Mouse (Mus musculus) forebrain, postnatal 0 days (tissue): ENCODE results near the gene Plcxd1. TPM values are rescaled to one million over a fixed set of nuclear protein-coding genes. Genes with fewer than 3 reads are reported as not detected.

Source experiments
- ATAC-seq: fragments of 200-750 bp; cut with Nextera tagmentation; 2 replicates; pipeline ENCODE4 v1.8.0; 2017; ENCODE audit warnings: mild to moderate bottlenecking, moderate library complexity
- DNase-seq: peaks from one replicate; pipeline ENCODE4 v3.0.0-alpha.2; 2015
- H3K27ac ChIP-seq: fragments of 300-500 bp; sonication (generic); 2 replicates; pipeline ENCODE4 v1.5.1; 2014; ENCODE audit warnings: low read depth, mild to moderate bottlenecking, antibody characterized with exemption, low read length, moderate library complexity, mixed read lengths
- H3K27me3 ChIP-seq: fragments of 300-500 bp; sonication (generic); 2 replicates; pipeline ENCODE4 v1.6.1; 2014; ENCODE audit warnings: mild to moderate bottlenecking, low read length, mixed read lengths; ENCODE audit not compliant: insufficient read depth
- H3K36me3 ChIP-seq: fragments of 300-500 bp; sonication (generic); 2 replicates; pipeline ENCODE4 v1.6.1; 2014; ENCODE audit warnings: mild to moderate bottlenecking, moderate library complexity; ENCODE audit not compliant: insufficient read depth
- H3K4me1 ChIP-seq: fragments of 300-500 bp; sonication (generic); 2 replicates; pipeline ENCODE4 v1.6.1; 2014; ENCODE audit warnings: antibody characterized with exemption; ENCODE audit not compliant: insufficient read depth
- H3K4me2 ChIP-seq: fragments of 300-500 bp; sonication (generic); 2 replicates; pipeline ENCODE4 v1.6.1; 2014; ENCODE audit warnings: low read depth, mild to moderate bottlenecking, moderate library complexity
- H3K4me3 ChIP-seq: fragments of 300-500 bp; sonication (generic); 2 replicates; pipeline ENCODE4 v1.5.1; 2014; ENCODE audit warnings: low read depth, low read length, mixed read lengths
- H3K9ac ChIP-seq: fragments of 300-500 bp; sonication (generic); 2 replicates; pipeline ENCODE4 v1.6.1; 2014; ENCODE audit warnings: mild to moderate bottlenecking
- H3K9me3 ChIP-seq: fragments of 300-500 bp; sonication (generic); 2 replicates; pipeline ENCODE4 v1.6.1; 2016; ENCODE audit warnings: low read length
- CTCF ChIP-seq: sonication (generic); IDR thresholded peaks from 2 replicates; pipeline ENCODE4 v1.5.1; 2016; ENCODE audit warnings: antibody characterized with exemption, control low read depth, low read depth
- WGBS: fragments of 180-500 bp; shearing (Covaris S2); extraction: QIAGEN DNeasy Blood & Tissue Kit; methylation state at CpG from one replicate; pipeline ENCODE4 v1.1.7; 2014; 5-methylcytosine and 5-hydroxymethylcytosine counted together
- polyA plus RNA-seq: library from polyadenylated mRNA; unstranded; fragments of >200 nt; fragmentation: Nextera tagmentation; extraction: Ambion mirVana; gene quantifications from 2 replicates; pipeline ENCODE4 v1.2.1, GENCODE M21; 2015
- total RNA-seq: library from RNA; depleted of rRNA; stranded (reverse); fragments of >200 nt; gene quantifications from 2 replicates; pipeline ENCODE4 v1.2.3, GENCODE M21; 2014; rRNA removed

The Plcxd1 gene
- total and polyA plus RNA-seq, 2 experiments from 2014 or later: 4.7 to 8.7 TPM

DNA sequence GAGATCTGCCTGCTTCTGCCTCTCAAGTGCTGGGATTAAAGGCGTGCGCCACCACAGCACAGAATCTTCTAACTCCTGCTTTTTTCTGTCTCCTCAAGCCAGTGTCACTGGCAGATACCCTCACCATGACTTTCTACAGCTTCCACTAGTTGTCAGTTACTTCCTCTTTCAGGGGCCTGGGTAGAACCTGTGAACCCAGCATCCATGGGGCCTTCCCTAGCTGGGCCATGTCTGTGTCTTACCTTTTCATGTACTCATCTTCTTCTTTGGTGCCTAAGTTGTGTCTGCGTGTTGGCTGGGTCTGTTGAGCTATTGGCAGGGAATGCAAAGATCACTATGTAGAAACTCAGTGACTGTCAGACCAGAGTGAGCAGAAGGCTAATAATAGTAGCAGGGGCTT lies 38.0 kb downstream of the Plcxd1 start:
- Histone ChIP-seq H3K36me3 (peaks cover 14% of the 10 kb centered on the region), H3K27ac (no peak overlapping the region), H3K4me1 (peaks cover 4% of the 10 kb centered on the region; the same call in 1 of the 2 replicates), H3K4me2 (no peak overlapping the region), H3K4me3 (no peak overlapping the region), H3K9ac (no peak overlapping the region), H3K9me3 (no peaks in the 10 kb centered on the region), H3K27me3 (no peaks in the 10 kb centered on the region)
- TF ChIP-seq CTCF: no peak
- WGBS: 100% methylated on average over 3 of the region's 3 CpGs
- ATAC-seq (no peak), DNase-seq (no peak)

DNA sequence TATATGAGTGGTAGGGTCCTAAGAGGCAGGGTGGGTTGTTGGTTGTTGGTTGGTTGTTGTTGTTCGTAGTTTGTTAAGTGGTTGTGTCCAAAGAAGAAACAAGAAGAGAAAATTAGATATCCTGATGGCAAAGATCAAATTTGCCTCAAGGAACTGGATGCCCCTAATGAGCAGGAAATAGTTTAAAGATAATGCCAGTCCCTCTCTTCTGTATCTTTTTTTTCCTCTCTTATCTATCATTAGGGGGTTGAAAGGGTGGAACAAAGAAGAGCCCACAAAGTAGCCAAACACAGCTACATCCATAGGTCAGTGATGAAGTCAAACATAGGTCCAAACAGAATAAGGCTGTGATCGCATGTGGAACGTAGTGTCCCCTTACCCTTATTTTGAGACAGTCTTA lies 39.6 kb downstream of the Plcxd1 start:
- Histone ChIP-seq H3K9ac (no peak overlapping the region), H3K4me2 (no peak overlapping the region), H3K27me3 (no peaks in the 10 kb centered on the region), H3K4me1 (peaks cover 4% of the 10 kb centered on the region; the same call in 1 of the 2 replicates), H3K9me3 (no peaks in the 10 kb centered on the region), H3K4me3 (no peak overlapping the region), H3K36me3 (peaks cover 28% of the 10 kb centered on the region), H3K27ac (no peak overlapping the region)
- DNase-seq: no peak
- ATAC-seq: no peak
- TF ChIP-seq CTCF: no peak
- WGBS: 95% methylated on average over 3 of the region's 3 CpGs

DNA sequence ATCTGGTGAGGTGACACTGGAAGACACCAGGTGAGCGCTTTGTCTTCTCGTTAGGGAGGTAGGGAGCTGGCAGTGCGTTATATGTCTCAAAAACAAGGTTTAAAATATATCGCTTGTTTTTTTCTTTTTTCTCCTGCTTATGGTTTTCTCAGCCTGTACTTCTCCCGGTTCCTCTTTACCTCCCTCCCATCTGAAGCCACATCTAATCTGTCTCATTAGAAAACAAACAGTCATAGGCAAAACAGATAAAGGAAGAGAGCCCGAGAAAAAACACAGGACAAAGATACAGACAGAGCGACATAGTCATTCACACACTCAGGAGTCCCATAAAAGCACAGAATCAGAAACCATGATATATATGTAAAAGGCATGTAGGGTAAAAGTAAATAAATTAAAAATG lies 40.7 kb downstream of the Plcxd1 start:
- no peak overlapping the region for H3K4me2 ChIP-seq
- ATAC-seq (no peak), DNase-seq (no peak)
- H3K4me3 ChIP-seq: no peak overlapping the region
- no peak overlapping the region for H3K27ac ChIP-seq
- no peaks in the 10 kb centered on the region for H3K4me1 ChIP-seq
- peaks cover 35% of the 10 kb centered on the region for H3K36me3 ChIP-seq
- no peak overlapping the region for H3K9ac ChIP-seq
- H3K9me3 ChIP-seq: no peaks in the 10 kb centered on the region
- 93% methylated on average over 7 of the region's 7 CpGs for WGBS
- no peaks in the 10 kb centered on the region for H3K27me3 ChIP-seq
- no peak for TF ChIP-seq CTCF

- DNase-seq: no peak
- H3K4me1 ChIP-seq: no peaks in the 10 kb centered on the region
- H3K27me3 ChIP-seq: no peaks in the 10 kb centered on the region
- no peak for ATAC-seq
- WGBS: 93% methylated on average over 2 of the region's 2 CpGs
- no peak overlapping the region for H3K9ac ChIP-seq
- peaks cover 52% of the 10 kb centered on the region for H3K36me3 ChIP-seq
- no peaks in the 10 kb centered on the region for H3K9me3 ChIP-seq
- TF ChIP-seq CTCF: no peak
- H3K27ac ChIP-seq: no peak overlapping the region
- H3K4me3 ChIP-seq: no peak overlapping the region
- H3K4me2 ChIP-seq: no peak overlapping the region
Observed at GRCm38 (mm10) chr5:110142309-110142708, 42.5 kb downstream of the Plcxd1 start.

GRCm38 (mm10) chr5:110143007-110143406 lies 43.2 kb downstream of the Plcxd1 start:
- no peaks in the 10 kb centered on the region for H3K4me1 ChIP-seq
- H3K27me3 ChIP-seq: no peaks in the 10 kb centered on the region
- H3K36me3 ChIP-seq: peaks cover 57% of the 10 kb centered on the region
- no peak overlapping the region for H3K27ac ChIP-seq
- H3K4me2 ChIP-seq: no peak overlapping the region
- peak; percentile 53 for TF ChIP-seq CTCF
- WGBS: 89% methylated on average over 5 of the region's 5 CpGs
- no peak for ATAC-seq
- no peaks in the 10 kb centered on the region for H3K9me3 ChIP-seq
- peak; percentile 12 for DNase-seq
- no peak overlapping the region for H3K9ac ChIP-seq
- H3K4me3 ChIP-seq: no peak overlapping the region

Other genes starting within 250 kb of the Plcxd1 start
- 10.7 and 13.7 TPM in 2 replicates for gene Gm15446, start 176.6 kb upstream of the Plcxd1 start, total RNA-seq
- 0.51 and 0.65 TPM in 2 replicates for gene Gm15446, start 176.6 kb upstream of the Plcxd1 start, polyA plus RNA-seq
- gene Zfp932, start 103.4 kb upstream of the Plcxd1 start, total RNA-seq: 23.1 and 26.6 TPM in 2 replicates
- 20.4 and 21.4 TPM in 2 replicates for gene Zfp932, start 103.4 kb upstream of the Plcxd1 start, polyA plus RNA-seq
- 0.62 and 1.7 TPM in 2 replicates for gene Gm17655, start 27.5 kb upstream of the Plcxd1 start, total RNA-seq
- gene Gm17655, start 27.5 kb upstream of the Plcxd1 start, polyA plus RNA-seq: 0.68 and 0.91 TPM in 2 replicates
- gene Gm35315, start 5.5 kb upstream of the Plcxd1 start, total RNA-seq: 0.23 and 0.48 TPM in 2 replicates
- 0.36 and 0.68 TPM in 2 replicates for gene Gm35315, start 5.5 kb upstream of the Plcxd1 start, polyA plus RNA-seq
- gene Gtpbp6, start 8.2 kb downstream of the Plcxd1 start, total RNA-seq: 99.2 and 103 TPM in 2 replicates
- 62.6 TPM in 2 replicates for gene Gtpbp6, start 8.2 kb downstream of the Plcxd1 start, polyA plus RNA-seq
- gene Zfp605, start 10.1 kb downstream of the Plcxd1 start, total RNA-seq: 20.4 and 22.3 TPM in 2 replicates
- 13.0 and 16.9 TPM in 2 replicates for gene Zfp605, start 10.1 kb downstream of the Plcxd1 start, polyA plus RNA-seq
- 60.1 and 69.1 TPM in 2 replicates for gene Chfr, start 35.9 kb downstream of the Plcxd1 start, total RNA-seq
- gene Chfr, start 35.9 kb downstream of the Plcxd1 start, polyA plus RNA-seq: 45.9 and 53.8 TPM in 2 replicates
- 17.8 and 25.1 TPM in 2 replicates for gene Golga3, start 76.7 kb downstream of the Plcxd1 start, total RNA-seq
- 12.7 and 15.9 TPM in 2 replicates for gene Golga3, start 76.7 kb downstream of the Plcxd1 start, polyA plus RNA-seq
- 31.0 and 40.2 TPM in 2 replicates for gene Ankle2, start 131.0 kb downstream of the Plcxd1 start, total RNA-seq
- 11.6 and 17.8 TPM in 2 replicates for gene Ankle2, start 131.0 kb downstream of the Plcxd1 start, polyA plus RNA-seq
- gene Pgam5, start 169.9 kb downstream of the Plcxd1 start, total RNA-seq: 154 and 169 TPM in 2 replicates
- gene Pgam5, start 169.9 kb downstream of the Plcxd1 start, polyA plus RNA-seq: 117 and 120 TPM in 2 replicates
- gene Pxmp2, start 186.2 kb downstream of the Plcxd1 start, total RNA-seq: 3.3 and 6.7 TPM in 2 replicates
- gene Pxmp2, start 186.2 kb downstream of the Plcxd1 start, polyA plus RNA-seq: 9.6 and 11.3 TPM in 2 replicates
- gene Pole, start 186.3 kb downstream of the Plcxd1 start, total RNA-seq: 5.5 and 6.7 TPM in 2 replicates
- gene Pole, start 186.3 kb downstream of the Plcxd1 start, polyA plus RNA-seq: 2.5 and 3.6 TPM in 2 replicates
- gene P2rx2, start 243.2 kb downstream of the Plcxd1 start, total RNA-seq: 7.9 and 10.3 TPM in 2 replicates
- gene P2rx2, start 243.2 kb downstream of the Plcxd1 start, polyA plus RNA-seq: 11.8 and 13.3 TPM in 2 replicates
- not detected in 2 replicates for gene Lrcol1, start 244.8 kb downstream of the Plcxd1 start, total RNA-seq
- not detected in 2 replicates for gene Lrcol1, start 244.8 kb downstream of the Plcxd1 start, polyA plus RNA-seq